Comparison of ENCODE assay signal across 18 mouse cellular contexts in genomic region chr10:40133636-40134035, GRCm38 (mm10). TPM values are rescaled to one million over a fixed set of nuclear protein-coding genes. Genes with fewer than 3 reads are reported as not detected.
DNase-seq lines count a peak whose midpoint lies in the region; ATAC-seq and TF ChIP-seq lines count a peak whose summit lies in the region.
"Had no signal": no experiment of that assay in that cellular context is flagged by ENCODE, and none has a peak within 500 bp of the region (broad histone marks: within the 10 kb centered on the region; RNA-seq: fewer than 3 reads in every experiment).

No protein-coding gene starts in this region.

- no peak overlapping the region for H3K4me3 ChIP-seq in heart, embryonic 13.5 days
- H3K4me3 ChIP-seq in erythroblast, embryonic 14.5 days (replicated peaks), result peak overlapping the region; percentile 58
- peak overlapping the region in 1 of 2 experiments; percentile 28; a peak in 1 of 4 replicates for H3K4me3 ChIP-seq in liver, embryonic 14.5 days (ENCODE audit: insufficient read depth in 1 of 2, low read depth in 2 of 2, low read length in 2 of 2)
- H3K4me3 ChIP-seq: forebrain, embryonic 12.5 days; gastrocnemius, adult 2 months; hindbrain, embryonic 10.5 days had no signal

- TF ChIP-seq EP300 in liver, embryonic 14.5 days (IDR thresholded peaks at IDR 0.05; ENCODE audit: low read depth), result peak; percentile 64

- no peaks in the 10 kb centered on the region for H3K36me3 ChIP-seq in heart, embryonic 13.5 days
- H3K36me3 ChIP-seq in erythroblast, embryonic 14.5 days (ENCODE audit: control insufficient read depth), result peaks cover 95% of the 10 kb centered on the region
- H3K36me3 ChIP-seq in liver, embryonic 14.5 days (replicated peaks; ENCODE audit: control insufficient read depth, insufficient read depth, low read depth), result peaks cover 38% of the 10 kb centered on the region
- H3K36me3 ChIP-seq: forebrain, embryonic 12.5 days; hindbrain, embryonic 10.5 days had no signal

- no peak overlapping the region for H3K9ac ChIP-seq in heart, embryonic 13.5 days
- H3K9ac ChIP-seq in liver, embryonic 14.5 days (replicated peaks), result peak overlapping the region; percentile 58
- H3K9ac ChIP-seq: forebrain, embryonic 12.5 days; hindbrain, embryonic 14.5 days had no signal

- H3K4me2 ChIP-seq in heart, embryonic 13.5 days, result peak overlapping the region; percentile 48
- H3K4me2 ChIP-seq in liver, embryonic 14.5 days (ENCODE audit: low read depth), result peak overlapping the region; percentile 69
- H3K4me2 ChIP-seq: forebrain, embryonic 12.5 days; heart, embryonic 11.5 days; hindbrain, embryonic 14.5 days had no signal

- H3K9me3 ChIP-seq in heart, embryonic 13.5 days, result no peaks in the 10 kb centered on the region
- no peaks in the 10 kb centered on the region for H3K9me3 ChIP-seq in erythroblast, embryonic 14.5 days (ENCODE audit: control insufficient read depth, low read length)
- H3K9me3 ChIP-seq in liver, embryonic 14.5 days (ENCODE audit: control insufficient read depth, low read length), result no peaks in the 10 kb centered on the region
- H3K9me3 ChIP-seq: forebrain, embryonic 12.5 days; hindbrain, embryonic 10.5 days had no signal

- H3K4me1 ChIP-seq in heart, embryonic 13.5 days, result peaks cover 75% of the 10 kb centered on the region
- H3K4me1 ChIP-seq in erythroblast, embryonic 14.5 days (ENCODE audit: control insufficient read depth), result peaks cover 96% of the 10 kb centered on the region
- H3K4me1 ChIP-seq in liver, embryonic 14.5 days (replicated peaks; ENCODE audit: control insufficient read depth in 2 of 2, insufficient read depth in 2 of 2, low read length in 1 of 2), result peaks cover 70 to 76% of the 10 kb centered on the region in 2 experiments
- H3K4me1 ChIP-seq: forebrain, embryonic 12.5 days; hindbrain, embryonic 10.5 days had no signal

- 69% methylated on average over 1 of the region's 1 CpGs for WGBS in heart, embryonic 13.5 days
- 15% methylated on average over 1 of the region's 1 CpGs for WGBS in liver, embryonic 14.5 days (ENCODE audit: insufficient replicate concordance)

- ATAC-seq in heart, embryonic 13.5 days (ENCODE audit: extremely low read depth, insufficient number of reproducible peaks, low FRiP score, low TSS enrichment), result no peak
- ATAC-seq in liver, embryonic 14.5 days (ENCODE audit: insufficient read depth), result peak; percentile 10; the same call in 1 of the 2 replicates
- ATAC-seq in megakaryocyte-erythroid progenitor cell, adult 5-6 weeks (replicated peaks; ENCODE audit: low FRiP score, low TSS enrichment, poor library complexity, severe bottlenecking), result peak; percentile 12; the same call in 1 of the 2 replicates
- ATAC-seq: forebrain, embryonic 16.5 days had no signal

- H3K27me3 ChIP-seq in heart, embryonic 13.5 days (replicated peaks), result no peaks in the 10 kb centered on the region
- H3K27me3 ChIP-seq in erythroblast, embryonic 14.5 days (ENCODE audit: control insufficient read depth), result no peaks in the 10 kb centered on the region
- no peaks in the 10 kb centered on the region for H3K27me3 ChIP-seq in liver, embryonic 14.5 days (ENCODE audit: control insufficient read depth, insufficient read depth, low read length)
- H3K27me3 ChIP-seq: forebrain, embryonic 12.5 days had no signal

- no peak for TF ChIP-seq CTCF in liver, embryonic 14.5 days (IDR thresholded peaks at IDR 0.05; ENCODE audit: low read depth)

- no peak for DNase-seq in heart, adult 9 months (ENCODE audit: low spot score in 2 of 2)
- peak in 1 of 3 experiments; percentile 63 for DNase-seq in liver, embryonic 14.5 days (ENCODE audit: low read depth in 3 of 3, low spot score in 3 of 3)
- no peak for DNase-seq in cerebellum, adult 18-20 months
- no peak for DNase-seq in natural killer cell, adult 2 months (ENCODE audit: low spot score in 2 of 2)
- DNase-seq: adrenal gland, postnatal 14 days; cerebellum, adult 11-12 months; cerebellum, adult 9-11 months; cerebellum, postnatal 36 days; gastrocnemius, adult 2 months; gastrocnemius, postnatal 25 days had no signal

- H3K27ac ChIP-seq in heart, embryonic 13.5 days (replicated peaks), result no peak overlapping the region
- H3K27ac ChIP-seq in liver, embryonic 14.5 days, result peak overlapping the region; percentile 91
- H3K27ac ChIP-seq: forebrain, embryonic 12.5 days; gastrocnemius, adult 2 months; hindbrain, embryonic 10.5 days; hindbrain, embryonic 14.5 days had no signal

RNA-seq across cellular contexts. Expression of gene Slc16a10, which starts 8.4 kb away (rescaled TPM):
- polyA plus RNA-seq in heart, embryonic 13.5 days (2015; fragmentation: Nextera tagmentation; extraction: Ambion mirVana), result 14.9 and 19.6 TPM in 2 replicates
- polyA plus RNA-seq in erythroblast, embryonic 14.5 days (2012), result 9.7 and 11.1 TPM in 2 replicates
- 32.8 and 33.8 TPM in 2 replicates for polyA plus RNA-seq in liver, embryonic 14.5 days (2012; rRNA removed)
- polyA plus RNA-seq in liver, embryonic 14.5 days (2014; fragmentation: Nextera tagmentation; extraction: Ambion mirVana), result 63.5 and 69.3 TPM in 2 replicates
- 44.2 and 51.6 TPM in 2 replicates for total RNA-seq in megakaryocyte-erythroid progenitor cell, adult 5-6 weeks (2014; fragmentation: Nextera tagmentation)
- total RNA-seq in megakaryocyte-erythroid progenitor cell, adult 5-6 weeks (2017), result 27.1 and 35.5 TPM in 2 replicates
